In genomic region chr7:142278183-142278582, GRCm38 (mm10) we compare ENCODE assay signal across 10 mouse cellular contexts. TPM values are rescaled to one million over a fixed set of nuclear protein-coding genes. Genes with fewer than 3 reads are reported as not detected.
DNase-seq lines count a peak whose midpoint lies in the region; ATAC-seq and TF ChIP-seq lines count a peak whose summit lies in the region.
"Not testable (repeated sequence)": the region's sequence is repeated elsewhere in the genome, so short reads cannot be mapped to it uniquely, and the experiment has no call there.
"Had no signal": no experiment of that assay in that cellular context is flagged by ENCODE, and none has a peak within 500 bp of the region (broad histone marks: within the 10 kb centered on the region; RNA-seq: fewer than 3 reads in every experiment).

No protein-coding gene starts in this region.

- H3K9ac ChIP-seq in forebrain, embryonic 16.5 days (replicated peaks; ENCODE audit: low read depth, low read length); hindbrain, embryonic 16.5 days (ENCODE audit: low read depth, low read length): not testable (repeated sequence)

- H3K4me1 ChIP-seq in cerebellum, adult 2 months (ENCODE audit: control insufficient read depth, insufficient read depth, low read length); forebrain, embryonic 16.5 days (replicated peaks; ENCODE audit: control insufficient read depth, insufficient read depth, low read length); hindbrain, embryonic 16.5 days (ENCODE audit: control insufficient read depth, insufficient read depth, low read depth, low read length): not testable (repeated sequence)

- ATAC-seq in forebrain, embryonic 16.5 days = peak; percentile 40; the same call in 1 of the 2 replicates
- ATAC-seq in hindbrain, embryonic 16.5 days = peak; percentile 77
- peak; percentile 96 for ATAC-seq in megakaryocyte progenitor cell, adult 5-6 weeks (replicated peaks; ENCODE audit: poor library complexity)

- H3K4me3 ChIP-seq in cerebellum, adult 2 months (replicated peaks; ENCODE audit: insufficient read depth, low read depth, low read length); forebrain, embryonic 16.5 days (replicated peaks; ENCODE audit: low read length); hindbrain, embryonic 16.5 days (ENCODE audit: low read length): not testable (repeated sequence)

- not testable (repeated sequence) for TF ChIP-seq POLR2A in cerebellum, adult 2 months (IDR thresholded peaks at IDR 0.05; ENCODE audit: borderline replicate concordance, insufficient read depth, low read length)

- not testable (repeated sequence) for H3K27ac ChIP-seq in cerebellum, adult 2 months (ENCODE audit: insufficient read depth, low read length); forebrain, embryonic 16.5 days (ENCODE audit: low read length); hindbrain, embryonic 16.5 days (ENCODE audit: low read depth, low read length)

- not testable (repeated sequence) for H3K36me3 ChIP-seq in forebrain, embryonic 16.5 days (ENCODE audit: control insufficient read depth, insufficient read depth); hindbrain, embryonic 16.5 days (ENCODE audit: control insufficient read depth, insufficient read depth, low read length)

- 0% methylated on average over 3 of the region's 3 CpGs for WGBS in cerebellum, adult 2 months
- WGBS in forebrain, embryonic 16.5 days = 0% methylated on average over 3 of the region's 3 CpGs
- WGBS in hindbrain, embryonic 16.5 days = 0% methylated on average over 3 of the region's 3 CpGs

- DNase-seq in Muller cell, postnatal 12 days (ENCODE audit: inconsistent ontology term) = peak; percentile 34
- DNase-seq in cerebellum, adult 2 months = peak; percentile 53 to 68
- peak; percentile 71 to 79 for DNase-seq in left cerebral cortex, adult 18-20 months (ENCODE audit: low spot score in 2 of 2)
- DNase-seq in right cerebral cortex, postnatal 10 days (ENCODE audit: low spot score in 2 of 2) = peak; percentile 68 to 84
- peak; percentile 51 to 54 for DNase-seq in urinary bladder, postnatal 36 days (ENCODE audit: low spot score in 2 of 2)

- not testable (repeated sequence) for H3K9me3 ChIP-seq in forebrain, embryonic 16.5 days (ENCODE audit: control insufficient read depth, low read length); hindbrain, embryonic 16.5 days (ENCODE audit: control insufficient read depth, low read length)

- peak; percentile 66; the same call in 1 of the 2 replicates for TF ChIP-seq CTCF in cerebellum, adult 2 months (IDR thresholded peaks at IDR 0.05; ENCODE audit: borderline replicate concordance, insufficient read depth, low read depth, low read length)

- H3K27me3 ChIP-seq in cerebellum, adult 2 months (ENCODE audit: control insufficient read depth, insufficient read depth, low read length); forebrain, embryonic 16.5 days (replicated peaks; ENCODE audit: control insufficient read depth, insufficient read depth, low read length); hindbrain, embryonic 16.5 days (replicated peaks; ENCODE audit: control insufficient read depth, insufficient read depth, low read length): not testable (repeated sequence)

- H3K4me2 ChIP-seq in forebrain, embryonic 16.5 days (ENCODE audit: low read length); hindbrain, embryonic 16.5 days (ENCODE audit: low read length): not testable (repeated sequence)

RNA-seq across cellular contexts. Expression of gene Gm4559, which starts 4.0 kb away (rescaled TPM):
- polyA plus RNA-seq in cerebellum, adult 2 months (2012; rRNA removed) = not detected in 2 replicates
- not detected in 2 replicates for polyA plus RNA-seq in forebrain, embryonic 16.5 days (2015; fragmentation: Nextera tagmentation; extraction: Ambion mirVana)
- polyA plus RNA-seq in hindbrain, embryonic 16.5 days (2015; fragmentation: Nextera tagmentation; extraction: Ambion mirVana) = not detected in 2 replicates
- not detected for total RNA-seq in left cerebral cortex, adult 18-20 months (2021)
- total RNA-seq in megakaryocyte progenitor cell, adult 5-6 weeks (2015) = not detected in 2 replicates
- total RNA-seq in megakaryocyte progenitor cell, adult 5-6 weeks (2017) = not detected in 2 replicates
- polyA plus RNA-seq: kidney, embryonic 15.5 days; neural tube, embryonic 14.5 days had no signal

RNA-seq across cellular contexts. Expression of gene Krtap5-1, which starts 18.7 kb away (rescaled TPM):
- not detected in 2 replicates for polyA plus RNA-seq in cerebellum, adult 2 months (2012; rRNA removed)
- not detected in 2 replicates for polyA plus RNA-seq in forebrain, embryonic 16.5 days (2015; fragmentation: Nextera tagmentation; extraction: Ambion mirVana)
- polyA plus RNA-seq in hindbrain, embryonic 16.5 days (2015; fragmentation: Nextera tagmentation; extraction: Ambion mirVana) = not detected in 2 replicates
- not detected for total RNA-seq in left cerebral cortex, adult 18-20 months (2021)
- total RNA-seq in megakaryocyte progenitor cell, adult 5-6 weeks (2015) = not detected in 2 replicates
- not detected in 2 replicates for total RNA-seq in megakaryocyte progenitor cell, adult 5-6 weeks (2017)
- polyA plus RNA-seq: kidney, embryonic 15.5 days; neural tube, embryonic 14.5 days had no signal

RNA-seq across cellular contexts. Expression of gene Gm2431, which starts 20.0 kb away (rescaled TPM):
- polyA plus RNA-seq in cerebellum, adult 2 months (2012; rRNA removed) = not detected in 2 replicates
- polyA plus RNA-seq in forebrain, embryonic 16.5 days (2015; fragmentation: Nextera tagmentation; extraction: Ambion mirVana) = not detected in 2 replicates
- not detected in 2 replicates for polyA plus RNA-seq in hindbrain, embryonic 16.5 days (2015; fragmentation: Nextera tagmentation; extraction: Ambion mirVana)
- not detected for total RNA-seq in left cerebral cortex, adult 18-20 months (2021)
- total RNA-seq in megakaryocyte progenitor cell, adult 5-6 weeks (2015) = not detected in 2 replicates
- not detected in 2 replicates for total RNA-seq in megakaryocyte progenitor cell, adult 5-6 weeks (2017)
- polyA plus RNA-seq: kidney, embryonic 15.5 days; neural tube, embryonic 14.5 days had no signal

RNA-seq across cellular contexts. Expression of gene Krtap5-4, which starts 25.2 kb away (rescaled TPM):
- polyA plus RNA-seq in cerebellum, adult 2 months (2012; rRNA removed) = not detected in 2 replicates
- polyA plus RNA-seq in forebrain, embryonic 16.5 days (2015; fragmentation: Nextera tagmentation; extraction: Ambion mirVana) = not detected in 2 replicates
- polyA plus RNA-seq in hindbrain, embryonic 16.5 days (2015; fragmentation: Nextera tagmentation; extraction: Ambion mirVana) = not detected in 2 replicates
- not detected for total RNA-seq in left cerebral cortex, adult 18-20 months (2021)
- total RNA-seq in megakaryocyte progenitor cell, adult 5-6 weeks (2015) = not detected in 2 replicates
- total RNA-seq in megakaryocyte progenitor cell, adult 5-6 weeks (2017) = not detected in 2 replicates
- polyA plus RNA-seq: kidney, embryonic 15.5 days; neural tube, embryonic 14.5 days had no signal

RNA-seq across cellular contexts. Expression of gene Gm40460, which starts 37.3 kb away (rescaled TPM):
- not detected in 2 replicates for polyA plus RNA-seq in cerebellum, adult 2 months (2012; rRNA removed)
- polyA plus RNA-seq in forebrain, embryonic 16.5 days (2015; fragmentation: Nextera tagmentation; extraction: Ambion mirVana) = not detected in 2 replicates
- polyA plus RNA-seq in hindbrain, embryonic 16.5 days (2015; fragmentation: Nextera tagmentation; extraction: Ambion mirVana) = not detected in 2 replicates
- not detected for total RNA-seq in left cerebral cortex, adult 18-20 months (2021)
- not detected in 2 replicates for total RNA-seq in megakaryocyte progenitor cell, adult 5-6 weeks (2015)
- not detected in 2 replicates for total RNA-seq in megakaryocyte progenitor cell, adult 5-6 weeks (2017)
- polyA plus RNA-seq: kidney, embryonic 15.5 days; neural tube, embryonic 14.5 days had no signal

Comparison
In these comparisons a context has a peak if more than half of its experiments do, and no peak if none do; other contexts are left out.
1. ATAC-seq: peak in every context shown above with its lines; median percentile 96 in megakaryocyte progenitor cell, adult 5-6 weeks; 77 in hindbrain, embryonic 16.5 days; 40 in forebrain, embryonic 16.5 days.